17 mouse cellular contexts compared by ENCODE assay signal in genomic region chr4:32025105-32025504, GRCm38 (mm10).
"Had no signal": no experiment of that assay in that cellular context is flagged by ENCODE, and none has a peak within 500 bp of the region (broad histone marks: within the 10 kb centered on the region; RNA-seq: fewer than 3 reads in every experiment).

No protein-coding gene starts in this region.

- H3K27me3 ChIP-seq: liver, embryonic 12.5 days; midbrain, embryonic 12.5 days; neural tube, embryonic 12.5 days; stomach, embryonic 15.5 days had no signal

- DNase-seq: lung, adult 18-20 months; lung, embryonic 14.5 days; lung, postnatal 14 days; lung, postnatal 36 days; midbrain, embryonic 14.5 days; right cerebral cortex, postnatal 14 days; thymus, adult 2 months; thymus, postnatal 25 days; thymus, postnatal 4 days had no signal

- H3K9ac ChIP-seq: liver, embryonic 12.5 days; liver, embryonic 14.5 days; lung, embryonic 14.5 days; midbrain, embryonic 12.5 days; neural tube, embryonic 12.5 days; stomach, embryonic 15.5 days had no signal

- ATAC-seq: liver, embryonic 12.5 days; midbrain, embryonic 16.5 days had no signal

- H3K27ac ChIP-seq: liver, embryonic 12.5 days; liver, embryonic 14.5 days; midbrain, embryonic 10.5 days; midbrain, embryonic 12.5 days; neural tube, embryonic 12.5 days; stomach, embryonic 15.5 days had no signal

- H3K4me1 ChIP-seq: liver, embryonic 12.5 days; midbrain, embryonic 10.5 days; midbrain, embryonic 12.5 days; neural tube, embryonic 12.5 days; stomach, embryonic 15.5 days had no signal

- H3K9me3 ChIP-seq: liver, embryonic 12.5 days; midbrain, embryonic 10.5 days; midbrain, embryonic 12.5 days; neural tube, embryonic 12.5 days; stomach, embryonic 15.5 days had no signal

- H3K4me2 ChIP-seq: liver, embryonic 12.5 days; lung, embryonic 14.5 days; midbrain, embryonic 12.5 days; neural tube, embryonic 12.5 days; stomach, embryonic 15.5 days had no signal

- H3K4me3 ChIP-seq: liver, embryonic 12.5 days; midbrain, embryonic 10.5 days; midbrain, embryonic 12.5 days; myocyte; neural tube, embryonic 12.5 days; stomach, embryonic 15.5 days had no signal
